Mouse (Mus musculus): ENCODE measurements around the gene Sept5.

The Sept5 gene

GRCm38 (mm10) chr16:18629390-18630231, at the start of gene Sept5:
TSS of gene Sept5 (minus strand) at chr16:18629954.
- DNase-seq (ENCODE audit: low spot score): no peak

DNA sequence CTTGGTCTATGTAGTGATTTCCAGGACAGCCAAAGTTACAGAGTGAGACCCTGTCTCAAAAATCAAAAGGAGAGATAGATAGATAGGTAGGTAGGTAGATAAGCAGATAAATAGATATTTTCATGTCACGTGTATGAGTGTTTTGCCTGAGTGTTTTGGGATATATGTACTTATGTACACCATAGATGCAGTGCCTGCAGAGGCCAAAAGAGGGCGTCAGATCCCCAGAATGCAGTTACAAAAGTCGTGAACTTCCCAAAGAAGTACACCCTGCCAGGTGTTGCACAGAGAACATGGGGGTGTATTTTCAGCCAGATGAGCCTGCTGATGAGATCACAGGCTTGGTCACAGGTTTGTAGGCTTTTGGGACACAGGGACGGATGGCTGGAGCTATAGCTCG, 49.4 kb upstream of the Sept5 start:
- no peak for DNase-seq (ENCODE audit: low spot score)

DNA sequence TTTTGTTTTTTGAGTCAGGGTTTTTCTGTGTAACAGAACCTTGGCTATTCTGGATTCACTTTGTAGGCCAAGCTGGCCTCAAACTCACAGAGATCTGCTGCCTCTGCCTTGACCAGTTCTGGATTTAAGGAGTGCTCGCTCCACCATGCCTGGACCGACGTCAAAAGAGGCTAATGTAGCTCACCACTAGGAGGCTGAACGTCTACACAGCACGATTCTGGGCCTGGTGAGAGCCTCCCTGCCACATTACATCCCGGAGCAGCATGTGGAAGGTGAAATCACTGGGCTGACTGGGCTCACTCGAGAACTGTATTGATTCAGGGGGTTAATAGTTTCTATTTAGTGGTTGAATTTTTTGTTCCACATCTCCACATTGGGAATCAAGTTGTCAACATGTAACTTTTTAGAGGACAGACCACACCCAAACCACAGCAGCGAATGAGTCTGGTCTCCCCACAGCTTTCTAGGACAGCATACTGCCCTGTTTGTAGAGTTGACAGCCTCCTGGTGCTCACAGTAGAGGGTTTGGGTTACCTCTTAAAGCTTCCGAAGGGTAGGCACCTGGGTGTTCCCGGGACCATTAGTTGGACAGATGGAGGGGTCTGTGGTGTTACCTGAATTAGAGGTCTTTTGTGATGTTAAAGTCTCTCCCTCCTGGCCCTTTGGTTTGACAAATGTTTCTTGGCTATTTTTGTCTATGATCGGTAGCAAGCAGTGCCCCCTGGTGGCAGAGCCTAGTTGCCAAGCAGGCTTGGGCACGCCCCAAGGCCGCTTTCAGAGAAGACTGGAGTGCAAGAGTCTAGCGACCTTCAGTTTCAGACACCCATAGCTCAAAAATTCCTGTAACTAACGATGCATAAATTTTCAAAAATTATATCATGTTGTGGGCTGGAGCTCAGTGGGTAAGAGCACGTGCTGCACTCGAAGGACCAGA, 48.3 kb upstream of the Sept5 start:
- DNase-seq (ENCODE audit: low spot score): peak; percentile 47

- no peak for DNase-seq (ENCODE audit: low spot score)
These were observed 43.3 kb upstream of the Sept5 start for GRCm38 (mm10) chr16:18673005-18673404.

DNA sequence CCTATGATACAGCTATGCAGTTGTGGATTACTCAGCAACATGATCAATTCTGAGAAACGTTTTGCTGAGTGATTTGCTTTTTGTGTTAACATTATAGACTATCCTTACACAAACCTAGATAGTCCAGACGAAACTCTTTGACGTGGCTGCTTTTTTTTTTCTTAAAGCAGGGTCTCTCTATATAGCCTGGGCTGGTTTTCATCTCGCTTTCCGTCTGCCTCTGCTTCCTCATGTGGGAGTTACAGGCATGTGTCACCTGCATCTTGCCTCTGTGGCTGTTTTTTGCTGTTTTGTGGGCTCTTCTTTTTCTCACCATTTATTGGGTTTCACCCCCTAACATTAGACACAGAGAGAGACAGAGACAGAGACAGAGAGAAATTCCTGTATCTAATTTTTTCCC, 42.3 kb upstream of the Sept5 start:
- DNase-seq (ENCODE audit: low spot score): no peak

DNA sequence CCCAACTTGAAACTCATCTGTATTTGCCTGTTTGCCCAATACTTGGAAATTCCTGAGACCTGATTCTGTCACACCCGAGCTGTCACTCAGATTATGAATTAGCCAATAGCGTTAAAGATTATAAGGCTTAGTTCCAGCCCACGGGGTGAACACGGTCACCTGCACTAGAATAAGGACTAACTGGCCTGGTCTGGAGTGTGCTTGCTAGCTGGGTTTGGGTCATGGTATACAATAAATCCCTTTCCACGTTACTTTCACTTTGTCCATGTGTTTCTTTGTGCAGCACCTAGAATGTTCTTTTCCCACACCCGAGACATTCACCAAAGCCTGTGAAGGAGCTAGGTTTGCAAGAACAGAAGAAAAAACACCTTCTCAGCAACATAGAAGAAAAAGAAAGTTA, 40.2 kb upstream of the Sept5 start:
- DNase-seq (ENCODE audit: low spot score): no peak

DNA sequence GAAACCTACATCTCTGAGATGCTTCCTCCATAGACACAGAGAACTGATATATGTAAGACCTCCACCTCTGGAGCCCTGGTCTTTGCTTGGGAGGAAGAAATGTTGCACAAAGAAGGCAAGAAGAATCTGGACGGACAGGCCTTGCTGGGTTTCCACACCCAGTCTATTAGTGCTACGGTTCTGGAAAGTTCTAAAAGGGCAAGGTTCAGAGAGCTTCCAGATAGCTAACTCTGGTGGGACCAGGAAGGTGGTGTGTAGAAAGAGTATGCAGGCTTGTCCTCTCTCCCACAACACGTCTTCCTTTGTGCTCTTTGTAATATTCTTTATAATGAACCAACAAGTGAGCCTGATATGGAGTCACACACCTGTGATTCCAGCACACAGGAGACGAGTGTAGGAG, 28.8 kb upstream of the Sept5 start:
- no peak for DNase-seq (ENCODE audit: low spot score)

GRCm38 (mm10) chr16:18655372-18656098, 25.8 kb upstream of the Sept5 start:
- no peak for DNase-seq (ENCODE audit: low spot score)

- no peak for DNase-seq (ENCODE audit: low spot score)
These were observed 23.8 kb upstream of the Sept5 start for GRCm38 (mm10) chr16:18653290-18654160.

DNA sequence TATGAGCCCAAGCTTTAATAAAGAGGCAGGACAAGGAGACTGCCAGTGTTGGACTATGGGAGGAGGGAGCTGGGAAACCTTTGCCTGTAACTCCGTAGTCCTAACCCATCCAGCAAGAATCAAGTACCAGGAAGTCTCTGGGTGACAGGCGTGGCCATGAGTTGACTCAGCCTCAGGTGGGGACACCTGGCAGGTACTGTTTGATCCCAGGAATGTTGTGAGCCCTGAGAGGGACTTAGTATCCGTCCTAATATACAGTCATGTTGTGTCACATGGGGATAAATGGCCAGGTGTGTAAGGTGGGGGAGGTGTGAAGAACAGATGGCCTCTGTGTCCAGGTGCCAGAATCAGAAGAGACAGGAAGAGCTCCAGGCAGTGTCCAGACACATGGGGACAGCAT, 19.4 kb upstream of the Sept5 start:
- DNase-seq (ENCODE audit: low spot score): no peak

DNA sequence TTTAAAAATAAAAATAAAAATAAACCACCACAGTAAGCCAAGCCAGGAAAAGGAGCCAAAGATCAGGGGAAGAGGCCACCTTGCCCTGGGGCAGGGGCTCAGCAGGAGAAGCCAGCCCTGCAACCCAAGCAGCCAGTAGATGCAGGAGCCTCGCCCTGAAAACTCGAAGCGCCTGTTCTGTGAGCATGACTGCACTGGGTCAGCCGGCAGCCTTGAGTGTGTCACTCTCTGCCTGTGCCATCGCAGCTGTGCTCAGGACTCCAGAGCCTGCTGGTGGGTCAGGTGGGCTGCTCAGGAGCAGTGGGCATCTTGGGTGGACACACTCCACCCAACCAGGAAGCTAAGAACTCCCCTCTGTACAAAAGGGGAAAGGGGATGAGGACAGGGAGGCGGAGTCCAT, 15.6 kb upstream of the Sept5 start:
- DNase-seq (ENCODE audit: low spot score): no peak

DNA sequence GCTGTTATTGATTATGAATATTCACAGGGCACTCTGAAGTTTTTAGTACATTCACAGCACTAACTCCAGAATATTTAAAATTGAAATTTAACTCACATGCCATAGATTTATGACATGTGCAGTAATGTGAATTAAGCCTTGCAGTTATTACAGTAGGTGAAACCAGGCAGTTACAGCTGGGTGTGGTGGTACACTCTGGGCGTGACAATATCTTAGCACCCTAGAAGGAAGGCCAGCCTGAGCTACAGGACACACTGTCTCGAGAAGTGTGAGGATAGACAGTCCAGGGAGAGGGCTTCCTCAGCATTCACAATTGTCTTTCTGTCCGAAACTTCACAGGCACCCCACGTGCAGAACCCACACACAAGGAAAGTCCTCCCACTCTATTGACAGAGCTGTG, 14.7 kb upstream of the Sept5 start:
- DNase-seq (ENCODE audit: low spot score): no peak

- no peak for DNase-seq (ENCODE audit: low spot score)
These were observed 13.7 kb upstream of the Sept5 start for GRCm38 (mm10) chr16:18643406-18643998.

GRCm38 (mm10) chr16:18642897-18643296, 13.1 kb upstream of the Sept5 start:
- DNase-seq (ENCODE audit: low spot score): no peak

- DNase-seq (ENCODE audit: low spot score): no peak
These were observed 12.5 kb upstream of the Sept5 start for GRCm38 (mm10) chr16:18642291-18642690.

DNA sequence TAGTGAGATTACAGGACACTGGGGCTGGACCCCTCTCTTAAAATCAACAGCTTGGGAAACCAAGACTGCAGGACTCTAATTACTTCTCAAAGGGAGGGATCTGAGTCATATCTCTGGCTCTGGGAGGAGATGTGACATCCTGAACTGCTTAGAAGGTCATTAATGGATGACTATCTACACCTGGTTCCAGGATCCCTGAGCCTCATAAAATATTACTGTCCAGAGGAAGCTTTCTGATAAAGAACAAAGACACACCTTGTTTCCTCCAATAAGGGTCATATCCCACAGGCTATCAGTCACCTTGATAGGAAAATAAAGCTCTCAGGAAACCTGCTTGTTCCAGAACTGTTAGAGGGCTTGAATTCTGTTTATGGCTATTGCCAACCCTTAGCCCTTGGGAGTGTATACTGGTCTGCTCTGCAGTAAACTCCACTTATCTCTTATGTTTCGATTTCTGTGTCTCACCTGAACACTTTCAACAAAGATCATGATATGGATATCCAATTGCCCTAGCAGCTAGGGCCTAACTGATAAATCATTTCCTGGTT, 9.7 kb upstream of the Sept5 start:
- no peak for DNase-seq (ENCODE audit: low spot score)

DNA sequence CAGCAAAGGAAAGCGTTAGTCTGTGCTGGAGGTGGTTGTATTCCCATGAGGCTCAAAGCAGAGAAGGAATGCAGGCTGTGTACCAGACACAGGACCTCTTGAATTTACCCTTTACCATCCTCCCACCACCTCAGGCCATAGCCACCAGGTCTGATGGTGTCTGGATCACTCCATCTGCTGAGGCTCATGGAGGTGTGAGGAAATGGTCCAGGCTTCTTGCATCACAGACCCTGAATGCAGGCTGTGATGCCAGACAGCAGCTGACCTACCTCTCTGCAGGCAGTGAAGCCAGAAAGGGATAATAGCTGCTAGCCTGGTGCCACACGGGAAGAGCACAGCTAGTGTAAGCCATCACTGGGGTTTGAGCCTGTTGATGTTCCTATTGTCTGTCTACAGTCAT, 8.6 kb upstream of the Sept5 start:
- no peak for DNase-seq (ENCODE audit: low spot score)

DNA sequence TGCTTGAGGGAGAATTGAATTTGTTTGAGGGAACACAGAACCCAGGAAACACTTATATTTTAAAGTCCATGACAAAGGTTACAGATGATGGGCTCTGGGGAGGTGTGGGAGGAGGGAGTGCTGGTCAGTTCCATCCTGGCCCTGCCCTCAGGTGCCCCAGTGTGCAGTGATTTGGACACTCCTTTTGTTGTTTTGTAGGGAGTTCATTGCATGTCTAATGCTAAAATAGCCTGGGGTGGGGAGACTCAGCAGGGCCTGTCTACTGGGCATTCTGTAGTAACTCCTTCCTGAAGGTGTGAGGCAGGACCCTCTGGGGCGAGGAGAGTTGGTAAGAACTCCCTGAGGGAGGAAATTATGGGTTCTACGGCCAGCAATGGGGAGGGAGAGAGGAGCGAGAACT, 7.0 kb upstream of the Sept5 start:
- DNase-seq (ENCODE audit: low spot score): no peak

GRCm38 (mm10) chr16:18636401-18636800, 6.6 kb upstream of the Sept5 start:
- DNase-seq (ENCODE audit: low spot score): no peak

DNA sequence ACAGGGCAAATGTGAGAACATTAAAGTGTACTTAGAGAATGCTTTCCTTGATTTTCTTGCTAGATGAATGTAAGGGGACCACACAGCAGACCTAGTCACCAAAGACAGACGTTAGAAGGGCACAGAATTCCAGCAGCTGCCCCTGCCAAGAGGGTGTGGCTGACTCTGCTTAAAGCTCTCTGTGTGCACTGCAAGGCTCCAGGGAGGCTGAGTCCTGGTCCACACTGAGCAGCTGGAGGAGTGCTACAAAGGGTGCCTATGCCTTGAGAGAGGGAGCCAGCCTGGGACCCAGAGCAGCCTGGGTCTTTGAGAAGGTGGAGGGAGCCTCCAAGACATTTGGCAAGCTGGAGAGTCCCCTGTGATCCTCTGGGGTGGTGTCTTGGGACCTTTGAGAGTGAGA, 3.6 kb upstream of the Sept5 start:
- DNase-seq (ENCODE audit: low spot score): no peak

- no peak for DNase-seq (ENCODE audit: low spot score)
These were observed 3.1 kb upstream of the Sept5 start for GRCm38 (mm10) chr16:18632816-18633215.

Measured in c-Kit-positive CD71-positive TER-119-positive erythroid progenitor cells, embryonic 14.5 days (primary cell).